Mouse (Mus musculus) urinary bladder, postnatal 10 days (tissue): ENCODE measurements around the gene Prdx5.

ENCODE experiments used
- DNase-seq: peaks from one replicate; pipeline ENCODE4 v3.0.0; 2022; ENCODE audit warnings: low spot score

Gene Prdx5

GRCm38 (mm10) chr19:6877965-6878364 lies 31.9 kb downstream of the Prdx5 start:
- DNase-seq = no peak

- DNase-seq = no peak
Measured at GRCm38 (mm10) chr19:6876799-6877198, 33.1 kb downstream of the Prdx5 start.

DNA sequence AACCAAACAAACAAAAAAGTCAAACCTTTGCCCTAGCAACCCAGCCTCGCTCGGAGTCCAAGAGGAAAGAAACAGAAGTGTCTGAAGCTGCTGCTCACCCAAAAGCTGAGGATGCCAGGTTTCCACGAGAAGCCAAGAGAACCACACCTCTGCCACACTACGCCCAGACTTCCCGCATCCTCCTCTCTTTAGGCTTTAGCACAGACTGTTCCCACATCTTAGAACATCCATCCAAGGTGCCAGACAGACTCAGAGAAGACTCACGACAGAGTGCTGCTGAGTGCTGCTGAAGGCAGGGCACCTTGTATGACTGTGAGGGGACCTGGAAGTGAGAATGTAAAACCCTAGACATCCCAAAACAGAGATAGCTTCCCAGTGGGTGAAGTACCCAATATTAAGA lies 34.1 kb downstream of the Prdx5 start:
- DNase-seq = no peak

GRCm38 (mm10) chr19:6874257-6874656 lies 35.6 kb downstream of the Prdx5 start:
- DNase-seq = no peak

GRCm38 (mm10) chr19:6872701-6873100 lies 37.2 kb downstream of the Prdx5 start:
- no peak for DNase-seq

GRCm38 (mm10) chr19:6871574-6872271 lies 38.2 kb downstream of the Prdx5 start:
- DNase-seq = no peak

DNA sequence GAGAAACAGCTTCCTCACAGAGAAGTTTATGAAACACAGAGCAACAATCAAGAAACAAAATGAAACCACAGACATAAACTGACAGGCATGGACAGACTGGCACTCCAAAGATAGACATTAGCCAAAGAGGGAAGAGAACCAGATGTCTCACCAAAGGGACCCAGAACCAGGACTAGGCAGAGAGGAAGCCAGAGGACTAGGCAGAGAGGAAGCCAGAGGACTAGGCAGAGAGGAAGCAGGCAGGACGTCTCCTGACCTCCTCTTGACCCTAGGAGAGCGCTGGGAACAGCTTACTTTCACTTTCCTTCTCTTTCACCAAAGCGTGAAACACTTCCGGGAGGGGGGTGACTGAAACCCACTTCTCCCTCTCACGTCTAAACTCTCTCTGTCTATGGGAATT lies 40.6 kb downstream of the Prdx5 start:
- no peak for DNase-seq

- DNase-seq = no peak
Measured at GRCm38 (mm10) chr19:6861451-6861850, 48.5 kb downstream of the Prdx5 start.

GRCm38 (mm10) chr19:6860706-6861105 lies 49.2 kb downstream of the Prdx5 start:
- no peak for DNase-seq

DNA sequence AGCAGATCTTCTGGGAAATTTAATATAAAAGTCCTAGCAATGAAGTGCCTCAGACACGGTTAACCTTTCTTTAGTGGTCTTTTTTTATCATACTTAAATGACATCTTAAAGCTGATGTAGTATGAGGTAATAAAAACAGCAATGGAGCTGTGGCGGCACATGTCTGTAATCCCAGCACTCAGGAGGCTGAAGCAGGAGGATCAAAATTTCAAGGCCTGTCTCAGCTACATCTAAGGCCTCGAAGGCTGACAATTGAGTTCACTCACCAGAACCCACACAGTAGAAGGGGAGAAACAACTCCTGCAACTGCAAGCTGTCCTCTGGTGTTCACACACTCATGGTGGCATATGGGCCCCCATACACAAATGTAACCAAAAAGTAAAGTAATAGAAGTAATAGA lies 49.9 kb downstream of the Prdx5 start:
- no peak for DNase-seq

- DNase-seq = no peak
Measured at GRCm38 (mm10) chr19:6859032-6859651, 50.8 kb downstream of the Prdx5 start.

GRCm38 (mm10) chr19:6858031-6858430 lies 51.9 kb downstream of the Prdx5 start, which contains the start of gene Ccdc88b:
TSS of gene Ccdc88b (minus strand) at chr19:6858211.
- DNase-seq = no peak

GRCm38 (mm10) chr19:6857391-6858005 lies 52.4 kb downstream of the Prdx5 start:
- DNase-seq = peak; percentile 6

DNA sequence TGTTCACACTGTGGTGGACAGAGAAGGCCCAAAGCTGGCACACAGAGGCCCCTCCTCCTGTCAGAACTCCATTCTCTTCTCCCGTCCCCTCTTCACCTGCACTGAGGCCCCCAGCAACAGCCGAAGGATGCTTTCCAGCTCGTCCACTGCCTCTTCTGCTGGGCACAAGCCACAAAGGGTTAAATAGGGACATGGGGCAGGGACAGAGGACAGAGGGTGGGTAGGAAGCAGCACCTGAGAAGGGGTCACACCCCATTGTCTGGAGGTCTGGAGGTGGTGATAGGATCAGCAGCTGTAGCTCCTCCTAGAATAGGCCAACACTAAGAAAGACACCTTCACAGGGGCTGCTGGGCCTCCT lies 52.9 kb downstream of the Prdx5 start:
- DNase-seq = peak; percentile 7
